Mouse (Mus musculus): Measurements from ENCODE around the gene Adarb1.

GRCm38 (mm10) chr10:77464181-77464936, 46.3 kb upstream of the Adarb1 start:
- TF ChIP-seq CHD2 (IDR thresholded peaks at IDR 0.05; ENCODE audit: low read depth, low read length) = no peak
- no peak for TF ChIP-seq ZC3H11A (IDR thresholded peaks at IDR 0.05; ENCODE audit: borderline replicate concordance, low read depth, low read length)
- TF ChIP-seq HCFC1 (IDR thresholded peaks at IDR 0.05; ENCODE audit: borderline replicate concordance, insufficient read depth, low read length) = no peak
- no peak for TF ChIP-seq MAFK (IDR thresholded peaks at IDR 0.05; ENCODE audit: insufficient read depth, low read depth, low read length)
- TF ChIP-seq ZNF384 (IDR thresholded peaks at IDR 0.05; ENCODE audit: low read depth, low read length) = no peak

Measured in ES-E14 (cell line).